Mouse (Mus musculus) heart, adult 9 months (tissue): ENCODE measurements at regions not wholly inside any gene's neighbourhood (a gene's known extent, or its start where the extent isn't known, plus 50 kb on each side); places are given as distances from the start of the nearest gene placed in this dataset.
"Not testable (repeated sequence)": the region's sequence is repeated elsewhere in the genome, so short reads cannot be mapped to it uniquely, and the experiment has no call there.

ENCODE experiments used
- DNase-seq, 2 experiments: peaks; one replicate each; pipeline ENCODE4 v3.0.0; 2022; ENCODE audit warnings: low spot score in 2 of 2

- DNase-seq, result no peak
Observed at GRCm38 (mm10) chr10:25702146-25702545, 166.1 kb upstream of the Smlr1 start.

GRCm38 (mm10) chr10:25695798-25696197, 159.7 kb upstream of the Smlr1 start:
- DNase-seq, result no peak

- peak in 1 of 2 experiments; percentile 15 for DNase-seq
Observed at GRCm38 (mm10) chr10:25681243-25681642, 145.2 kb upstream of the Smlr1 start.

GRCm38 (mm10) chr10:25677889-25678288, 141.8 kb upstream of the Smlr1 start:
- no peak for DNase-seq

GRCm38 (mm10) chr10:25675368-25675767, 139.3 kb upstream of the Smlr1 start:
- DNase-seq, result no peak

- no peak for DNase-seq
Observed at GRCm38 (mm10) chr10:25670061-25670460, 134.0 kb upstream of the Smlr1 start.

GRCm38 (mm10) chr10:25652742-25653563, 116.9 kb upstream of the Smlr1 start:
- DNase-seq, result peak; percentile 4 to 7

- no peak for DNase-seq
Observed at GRCm38 (mm10) chr10:25647740-25648139, 111.7 kb upstream of the Smlr1 start.

- no peak for DNase-seq
Observed at GRCm38 (mm10) chr10:25643518-25643993, 107.5 kb upstream of the Smlr1 start.

GRCm38 (mm10) chr10:25642079-25642696, 106.1 kb upstream of the Smlr1 start:
- DNase-seq, result no peak

- no peak for DNase-seq
Observed at GRCm38 (mm10) chr10:25633058-25633614, 97.1 kb upstream of the Smlr1 start.

- no peak for DNase-seq
Observed at GRCm38 (mm10) chr10:25632306-25632705, 96.2 kb upstream of the Smlr1 start.

- no peak for DNase-seq
Observed at GRCm38 (mm10) chr10:25622585-25622984, 86.5 kb upstream of the Smlr1 start.

GRCm38 (mm10) chr10:25621747-25622134, 85.7 kb upstream of the Smlr1 start:
- not testable (repeated sequence) for DNase-seq

GRCm38 (mm10) chr10:25620939-25621746, 85.1 kb upstream of the Smlr1 start:
- DNase-seq, result no peak

- no peak for DNase-seq
Observed at GRCm38 (mm10) chr10:25619702-25620101, 83.6 kb upstream of the Smlr1 start.

- no peak for DNase-seq
Observed at GRCm38 (mm10) chr10:25601471-25601870, 65.4 kb upstream of the Smlr1 start.

GRCm38 (mm10) chr10:25589316-25589645, 53.2 kb upstream of the Smlr1 start:
- no peak for DNase-seq

- DNase-seq, result no peak
Observed at GRCm38 (mm10) chr10:25588611-25589315, 52.7 kb upstream of the Smlr1 start.
